Mouse (Mus musculus): Measurements from ENCODE around the gene Polr2j. TPM values are rescaled to one million over a fixed set of nuclear protein-coding genes. Genes with fewer than 3 reads are reported as not detected.
A peak's percentile ranks its signal among the peaks of the same experiment; 100 is the strongest.
"Not testable (repeated sequence)": the region's sequence is repeated elsewhere in the genome, so short reads cannot be mapped to it uniquely, and the experiment has no call there.

Gene Polr2j
- polyA plus RNA-seq, 1 experiment from 2014 or later = 232 TPM

DNA sequence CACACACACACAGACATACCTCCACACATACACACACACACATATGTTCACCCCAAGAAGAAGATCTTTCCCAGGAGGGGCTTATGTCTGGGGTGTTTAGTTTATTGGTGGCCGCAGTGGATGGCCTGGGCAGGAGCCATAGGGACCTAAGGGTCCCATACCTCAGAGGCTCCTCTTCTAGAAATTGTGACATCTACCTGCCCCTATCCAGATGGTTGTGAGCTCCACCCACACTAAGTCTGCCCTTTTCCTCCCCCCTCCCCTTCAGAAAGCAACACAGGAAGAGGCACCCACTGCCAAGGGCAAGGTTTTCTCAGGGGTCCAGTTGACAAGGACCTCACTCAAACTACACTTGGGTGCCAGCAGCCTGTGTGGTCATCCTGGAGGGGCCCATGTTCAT is 30.5 kb downstream of the Polr2j start:
- no peak overlapping the region for H3K4me2 ChIP-seq
- H3K27me3 ChIP-seq = no peaks in the 10 kb centered on the region
- H3K36me3 ChIP-seq = peaks cover 7% of the 10 kb centered on the region
- no peak overlapping the region for H3K9ac ChIP-seq
- no peaks in the 10 kb centered on the region for H3K9me3 ChIP-seq
- H3K27ac ChIP-seq (replicated peaks) = no peak overlapping the region
- H3K4me3 ChIP-seq = no peak overlapping the region
- no peaks in the 10 kb centered on the region for H3K4me1 ChIP-seq (replicated peaks)
- ATAC-seq (ENCODE audit: low read depth) = no peak
- WGBS = 93% methylated on average over 1 of the region's 1 CpGs

DNA sequence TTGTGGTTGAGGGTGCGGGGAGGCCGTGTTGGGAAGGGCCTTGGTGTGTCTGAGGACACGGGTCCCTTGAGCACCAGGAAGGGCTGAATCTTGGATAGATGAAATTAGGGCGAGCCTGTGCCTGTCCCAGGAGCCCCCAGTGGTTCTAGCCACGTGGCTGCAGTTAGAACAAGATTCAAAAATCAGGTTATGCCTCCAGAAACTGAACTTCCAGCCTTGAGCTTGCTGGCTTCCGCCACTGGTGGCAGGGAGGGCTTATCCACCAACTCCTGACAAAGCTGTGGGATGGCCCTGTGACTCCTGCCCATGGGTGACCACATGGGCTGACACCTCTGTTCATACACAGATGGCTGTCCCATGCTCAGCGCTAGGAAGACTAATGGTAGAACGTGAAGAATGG is 31.3 kb downstream of the Polr2j start:
- Histone ChIP-seq H3K4me3 (no peak overlapping the region), H3K4me1 (replicated peaks) (no peaks in the 10 kb centered on the region), H3K4me2 (no peak overlapping the region), H3K9me3 (no peaks in the 10 kb centered on the region), H3K9ac (no peak overlapping the region), H3K27ac (replicated peaks) (no peak overlapping the region), H3K36me3 (no peaks in the 10 kb centered on the region), H3K27me3 (no peaks in the 10 kb centered on the region)
- 79% methylated on average over 8 of the region's 8 CpGs for WGBS
- ATAC-seq (ENCODE audit: low read depth) = no peak

DNA sequence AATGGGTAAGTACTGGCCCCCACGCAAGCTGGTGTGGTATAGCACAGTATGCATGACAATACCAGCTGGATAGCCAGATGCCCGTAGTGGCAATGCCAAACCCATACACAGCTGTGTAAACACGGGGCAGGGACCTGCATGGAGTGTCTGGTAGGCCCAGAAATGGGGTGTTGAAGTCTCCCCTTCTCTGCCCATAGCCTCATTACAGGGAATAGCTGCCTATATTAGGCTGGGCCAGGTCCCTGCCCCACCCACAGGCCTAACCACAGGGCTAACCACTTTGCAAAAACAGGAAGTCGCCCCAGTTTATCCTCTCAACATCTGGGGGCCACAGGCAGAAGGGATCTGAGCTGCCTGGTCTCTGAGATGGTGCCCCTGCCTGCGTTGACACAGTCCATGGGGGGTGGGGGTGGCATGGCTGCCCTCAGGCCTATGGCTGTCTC is 32.7 kb downstream of the Polr2j start:
- ATAC-seq (ENCODE audit: low read depth); H3K9ac ChIP-seq; H3K4me2 ChIP-seq; H3K9me3 ChIP-seq; H3K4me1 ChIP-seq (replicated peaks); H3K36me3 ChIP-seq; H3K27ac ChIP-seq (replicated peaks); H3K27me3 ChIP-seq; H3K4me3 ChIP-seq: not testable (repeated sequence)
- WGBS = 74% methylated on average over 5 of the region's 5 CpGs

DNA sequence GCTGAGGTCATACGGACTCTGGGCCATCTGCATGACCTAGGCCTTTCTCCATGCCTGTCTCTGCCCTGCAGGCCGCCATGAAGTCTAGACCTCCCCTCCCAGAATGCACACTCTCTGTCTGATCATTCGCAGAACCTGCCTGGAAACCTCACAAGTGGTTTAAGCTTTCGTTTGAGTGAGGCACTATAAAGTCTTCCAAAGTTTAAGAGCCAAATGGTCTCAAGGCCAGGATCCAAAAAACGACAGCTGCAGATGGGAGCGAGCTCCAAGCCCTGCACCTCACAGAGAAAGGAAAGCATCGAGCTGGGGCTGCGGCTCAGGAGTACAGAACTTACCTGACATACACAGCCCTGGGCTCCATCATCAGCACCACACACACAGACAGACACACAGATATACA is 35.9 kb downstream of the Polr2j start:
- H3K4me3 ChIP-seq = no peak overlapping the region
- WGBS = 79% methylated on average over 8 of the region's 8 CpGs
- H3K36me3 ChIP-seq = peaks cover 6% of the 10 kb centered on the region; the same call in 1 of the 2 replicates
- H3K27me3 ChIP-seq = no peaks in the 10 kb centered on the region
- no peaks in the 10 kb centered on the region for H3K4me1 ChIP-seq (replicated peaks)
- no peak overlapping the region for H3K27ac ChIP-seq (replicated peaks)
- no peak overlapping the region for H3K4me2 ChIP-seq
- H3K9ac ChIP-seq = no peak overlapping the region
- no peaks in the 10 kb centered on the region for H3K9me3 ChIP-seq
- ATAC-seq (ENCODE audit: low read depth) = no peak

DNA sequence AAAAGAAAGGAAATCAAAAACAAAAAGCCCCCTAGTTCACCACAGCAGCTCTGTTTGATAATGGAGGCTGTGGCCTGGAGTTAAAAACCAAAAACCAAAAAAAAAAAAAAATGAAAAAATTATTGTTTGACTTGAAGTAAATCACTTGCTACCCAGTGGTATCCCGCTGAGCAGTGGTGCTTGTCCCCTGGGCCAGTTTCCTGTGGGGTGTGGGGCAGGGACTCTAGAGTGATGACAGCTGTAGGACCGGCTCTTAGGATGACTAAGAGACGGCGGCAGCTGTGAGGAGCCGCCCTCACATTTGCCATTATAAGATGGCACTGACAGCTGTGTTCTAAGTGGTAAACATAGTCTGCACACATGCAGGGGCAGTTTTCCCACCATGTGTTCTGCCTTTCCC is 39.0 kb downstream of the Polr2j start:
- Histone ChIP-seq H3K27ac (replicated peaks) (no peak overlapping the region), H3K9ac (no peak overlapping the region), H3K36me3 (peaks cover 10% of the 10 kb centered on the region), H3K4me2 (no peak overlapping the region), H3K4me1 (replicated peaks) (no peaks in the 10 kb centered on the region), H3K9me3 (no peaks in the 10 kb centered on the region), H3K4me3 (no peak overlapping the region), H3K27me3 (no peaks in the 10 kb centered on the region)
- 94% methylated on average over 5 of the region's 5 CpGs for WGBS
- ATAC-seq (ENCODE audit: low read depth) = no peak

DNA sequence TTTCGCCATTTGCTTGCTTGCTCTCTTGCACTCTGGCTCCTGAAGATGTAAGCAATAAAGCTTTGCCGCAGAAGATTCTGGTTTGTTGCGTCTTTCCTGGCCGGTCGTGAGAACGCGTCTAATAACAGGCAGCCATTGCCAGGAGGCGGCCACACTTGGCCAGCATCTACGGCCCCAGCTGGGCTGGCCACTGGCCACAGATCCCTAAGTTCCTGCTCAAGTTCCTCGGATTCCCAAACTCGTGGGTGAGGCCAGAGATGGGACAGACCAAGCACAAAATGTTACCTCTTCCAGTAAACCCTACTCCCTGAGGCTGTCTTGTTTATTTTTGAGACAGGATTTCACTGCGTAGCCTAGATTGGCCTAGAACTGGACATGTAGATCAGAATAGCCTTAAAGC is 43.7 kb downstream of the Polr2j start:
- H3K4me1 ChIP-seq (replicated peaks); H3K9ac ChIP-seq; ATAC-seq (ENCODE audit: low read depth); H3K9me3 ChIP-seq; H3K4me3 ChIP-seq; H3K27me3 ChIP-seq; H3K27ac ChIP-seq (replicated peaks); H3K4me2 ChIP-seq: not testable (repeated sequence)
- whole genome bisulfite sequencing = 91% methylated on average over 11 of the region's 12 CpGs
- H3K36me3 ChIP-seq = peaks cover 15% of the 10 kb centered on the region

DNA sequence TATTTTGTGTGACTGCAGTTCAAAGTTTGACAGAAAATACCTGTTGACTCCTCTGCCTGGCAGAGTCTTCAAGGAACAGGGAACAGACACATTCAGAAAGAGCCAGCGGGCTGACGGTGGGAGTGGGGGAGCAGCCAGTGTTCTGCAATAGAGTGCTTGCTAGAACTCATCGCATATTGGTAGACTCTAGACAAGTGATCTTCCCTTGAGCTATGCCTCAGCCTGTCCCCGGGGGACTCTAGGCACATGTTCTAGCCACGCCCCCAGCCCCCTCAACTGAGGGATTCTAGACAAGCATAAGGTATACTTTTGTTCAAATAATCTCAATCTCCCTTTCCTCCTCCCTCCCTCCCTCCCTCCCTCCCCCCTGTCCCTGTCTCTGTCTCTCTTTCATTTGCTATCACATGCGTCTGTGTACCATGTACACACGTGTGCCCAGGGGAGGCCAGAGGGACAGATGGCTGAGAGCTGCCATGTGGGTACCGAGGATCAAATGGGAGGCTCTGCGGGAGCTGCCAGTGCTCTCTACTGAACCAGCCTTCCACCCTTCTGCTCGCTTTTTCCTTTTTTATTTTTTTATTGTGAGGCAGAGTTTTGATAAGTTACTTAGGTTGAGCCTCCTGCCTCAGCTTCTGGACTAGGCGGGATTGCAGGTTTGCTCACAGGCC is 47.5 kb downstream of the Polr2j start:
- H3K27me3 ChIP-seq = no peaks in the 10 kb centered on the region
- no peak; the same call in 1 of the 2 replicates for ATAC-seq (ENCODE audit: low read depth)
- WGBS = 67% methylated on average over 11 of the region's 11 CpGs
- peak overlapping the region; percentile 28; the same call in 1 of the 2 replicates for H3K27ac ChIP-seq (replicated peaks)
- peaks cover 35% of the 10 kb centered on the region for H3K36me3 ChIP-seq
- 0 out of 2 replicates have a peak, but pooled peaks cover 5% of the 10 kb centered on the region for H3K9me3 ChIP-seq
- H3K4me2 ChIP-seq = no peak overlapping the region
- H3K4me1 ChIP-seq (replicated peaks) = peaks cover 22% of the 10 kb centered on the region
- H3K9ac ChIP-seq = no peak overlapping the region
- no peak overlapping the region for H3K4me3 ChIP-seq

DNA sequence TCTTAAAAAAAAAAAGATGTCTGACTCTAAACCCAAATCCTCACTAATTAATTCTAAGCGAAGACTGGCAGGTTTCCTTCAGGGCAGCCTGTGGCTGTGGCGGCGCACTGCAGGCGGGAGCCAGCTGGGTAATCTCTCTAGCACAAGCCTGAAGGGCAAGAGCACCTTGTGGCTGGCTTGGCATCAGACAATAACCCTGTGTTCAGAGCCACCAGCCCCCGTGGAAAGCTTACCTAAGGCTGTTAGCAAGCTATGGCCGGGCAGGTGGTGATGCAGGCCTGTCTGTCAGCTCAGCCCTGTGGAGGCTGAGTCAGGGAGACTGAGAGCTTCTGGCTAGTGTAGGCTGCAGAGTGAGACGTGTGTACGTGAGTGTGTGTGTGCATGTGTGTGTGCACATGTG is 48.8 kb downstream of the Polr2j start:
- peak overlapping the region; percentile 17; the same call in 1 of the 2 replicates for H3K9ac ChIP-seq
- H3K27ac ChIP-seq (replicated peaks) = peak overlapping the region; percentile 28; the same call in 1 of the 2 replicates
- no peak overlapping the region for H3K4me3 ChIP-seq
- H3K4me2 ChIP-seq = no peak overlapping the region
- 75% methylated on average over 8 of the region's 8 CpGs for WGBS
- H3K4me1 ChIP-seq (replicated peaks) = peaks cover 30% of the 10 kb centered on the region
- ATAC-seq (ENCODE audit: low read depth) = no peak
- no peaks in the 10 kb centered on the region for H3K27me3 ChIP-seq
- 0 out of 2 replicates have a peak, but pooled peaks cover 5% of the 10 kb centered on the region for H3K9me3 ChIP-seq
- H3K36me3 ChIP-seq = peaks cover 33% of the 10 kb centered on the region

DNA sequence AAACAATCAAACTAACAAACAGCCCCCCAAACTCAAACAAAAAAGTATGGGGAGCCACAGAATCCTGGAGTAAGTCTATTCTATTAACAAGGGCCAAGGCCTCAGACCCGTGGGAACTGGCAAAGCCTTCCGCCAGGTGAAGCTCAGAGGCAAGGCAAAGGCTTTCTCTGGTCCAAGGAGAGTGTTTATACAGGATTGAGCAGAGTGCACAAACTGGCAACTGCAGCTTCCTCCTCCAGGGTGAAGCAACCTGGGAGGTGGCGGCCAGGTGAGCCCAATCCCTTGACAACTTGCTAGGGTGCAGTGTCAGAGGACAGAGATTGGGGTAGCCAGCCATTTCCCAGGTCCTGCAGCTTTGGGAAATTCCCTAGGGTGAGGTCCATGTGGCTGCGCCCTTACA is 50.9 kb downstream of the Polr2j start:
- WGBS = 90% methylated on average over 4 of the region's 4 CpGs

DNA sequence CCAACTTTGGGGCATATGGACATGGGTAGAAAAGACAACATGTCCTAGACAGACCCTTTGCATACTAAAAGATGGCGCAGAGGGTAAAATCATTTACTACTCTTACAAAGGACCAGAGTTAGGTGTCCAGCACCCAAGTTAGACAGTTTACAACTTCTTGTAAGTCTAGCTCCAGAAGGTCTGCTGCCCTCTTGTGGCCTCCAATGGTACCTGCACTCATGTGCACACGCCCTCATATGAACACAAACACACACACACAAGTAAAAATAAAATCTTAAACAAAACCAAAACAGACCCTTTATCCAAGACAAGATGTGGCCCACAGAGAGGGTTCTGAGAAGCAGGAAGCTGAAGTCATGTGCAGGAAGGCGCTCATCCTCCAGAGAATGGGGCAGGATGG is 51.6 kb downstream of the Polr2j start:
- Histone ChIP-seq H3K36me3 (peaks cover 20% of the 10 kb centered on the region), H3K4me1 (replicated peaks) (peaks cover 44% of the 10 kb centered on the region), H3K4me3 (no peak overlapping the region), H3K9ac (no peak overlapping the region), H3K9me3 (0 out of 2 replicates have a peak, but pooled peaks cover 5% of the 10 kb centered on the region), H3K4me2 (no peak overlapping the region), H3K27me3 (peaks cover 6% of the 10 kb centered on the region; the same call in 1 of the 2 replicates), H3K27ac (replicated peaks) (no peak overlapping the region)
- 92% methylated on average over 3 of the region's 3 CpGs for WGBS
- ATAC-seq (ENCODE audit: low read depth) = no peak

More for the DNA sequence above, 50.9 kb downstream of the Polr2j start:
- Histone ChIP-seq H3K4me3 (no peak overlapping the region), H3K27ac (replicated peaks) (no peak overlapping the region), H3K4me1 (replicated peaks) (peaks cover 44% of the 10 kb centered on the region), H3K9ac (no peak overlapping the region), H3K9me3 (0 out of 2 replicates have a peak, but pooled peaks cover 5% of the 10 kb centered on the region), H3K27me3 (peaks cover 3% of the 10 kb centered on the region; the same call in 1 of the 2 replicates), H3K4me2 (no peak overlapping the region), H3K36me3 (peaks cover 20% of the 10 kb centered on the region)
- no peak for ATAC-seq (ENCODE audit: low read depth)

DNA sequence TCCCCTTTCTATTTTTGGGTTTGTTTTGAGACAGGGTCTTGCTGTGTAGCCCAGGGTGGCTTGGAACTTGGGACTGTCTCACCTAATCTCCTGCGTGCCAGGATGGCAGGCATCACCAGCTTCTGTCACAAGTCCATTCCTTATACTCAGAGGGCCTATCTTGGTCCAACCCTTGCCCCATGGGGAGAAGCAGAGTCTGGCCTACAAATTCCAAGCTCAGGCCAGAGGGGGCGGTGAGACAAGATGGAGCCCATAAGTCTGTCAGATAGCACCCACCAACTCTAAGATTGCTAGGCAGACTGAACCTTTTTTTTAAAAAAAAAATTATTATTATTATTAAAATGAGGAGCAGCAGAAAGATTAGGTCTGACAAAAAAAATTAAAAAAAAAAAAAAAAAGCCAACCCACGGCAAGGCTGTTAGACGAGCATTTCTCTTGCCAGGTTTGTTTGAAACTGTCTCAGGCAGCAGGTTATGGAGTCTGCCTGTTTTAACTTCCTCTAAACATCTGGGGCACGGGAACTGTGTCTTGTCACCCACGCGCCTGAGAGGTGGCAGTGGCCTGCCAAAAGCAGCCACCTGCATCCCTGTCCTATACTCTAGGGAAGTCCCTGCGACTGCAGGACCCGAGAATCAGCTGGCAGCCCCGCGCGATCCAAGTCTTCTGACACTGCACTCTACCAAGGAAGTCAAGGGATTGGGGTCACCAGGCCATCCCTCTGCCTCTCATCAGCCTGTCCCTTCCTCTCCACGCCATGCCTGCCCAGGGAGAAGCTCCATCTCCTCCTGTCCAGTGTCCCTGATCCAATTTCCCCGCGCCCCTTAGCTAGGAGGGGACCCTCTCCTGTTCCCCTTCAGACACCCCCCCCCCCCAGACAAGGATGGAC is 53.4 kb downstream of the Polr2j start:
- WGBS = 12% methylated on average over 15 of the region's 15 CpGs
- peak overlapping the region; percentile 65 for H3K4me3 ChIP-seq
- ATAC-seq (ENCODE audit: low read depth) = peak; percentile 64
- peak overlapping the region; percentile 90 for H3K4me2 ChIP-seq
- H3K27me3 ChIP-seq = peaks cover 6% of the 10 kb centered on the region; the same call in 1 of the 2 replicates
- H3K36me3 ChIP-seq = peaks cover 20% of the 10 kb centered on the region
- peak overlapping the region; percentile 79 for H3K27ac ChIP-seq (replicated peaks)
- H3K4me1 ChIP-seq (replicated peaks) = peaks cover 45% of the 10 kb centered on the region
- peak overlapping the region; percentile 84 for H3K9ac ChIP-seq
- 0 out of 2 replicates have a peak, but pooled peaks cover 5% of the 10 kb centered on the region for H3K9me3 ChIP-seq
